13 mouse cellular contexts compared by ENCODE assay signal in genomic region chr13:56397572-56397971, GRCm38 (mm10). TPM values are rescaled to one million over a fixed set of nuclear protein-coding genes. Genes with fewer than 3 reads are reported as not detected.
DNase-seq lines count a peak whose midpoint lies in the region; ATAC-seq and TF ChIP-seq lines count a peak whose summit lies in the region.
"Had no signal": no experiment of that assay in that cellular context is flagged by ENCODE, and none has a peak within 500 bp of the region (broad histone marks: within the 10 kb centered on the region; RNA-seq: fewer than 3 reads in every experiment).

No protein-coding gene starts in this region.

- ATAC-seq in heart, embryonic 11.5 days (replicated peaks; ENCODE audit: insufficient number of reproducible peaks, low FRiP score, low TSS enrichment), result no peak
- peak; percentile 89 for ATAC-seq in lung, postnatal 0 days
- ATAC-seq in forebrain, embryonic 16.5 days, result no peak

- no peak for TF ChIP-seq POLR2A in heart, adult 2 months (IDR thresholded peaks at IDR 0.05; ENCODE audit: insufficient read depth, low read depth, low read length)

- no peak overlapping the region for H3K4me3 ChIP-seq in heart, adult 2 months
- no peak overlapping the region for H3K4me3 ChIP-seq in heart, embryonic 11.5 days (ENCODE audit: low read depth, low read length)
- H3K4me3 ChIP-seq in lung, postnatal 0 days (ENCODE audit: low read depth, low read length), result no peak overlapping the region
- no peak overlapping the region for H3K4me3 ChIP-seq in layer of hippocampus, adult 2 months
- H3K4me3 ChIP-seq in forebrain, embryonic 16.5 days (replicated peaks; ENCODE audit: low read length), result no peak overlapping the region
- H3K4me3 ChIP-seq: megakaryocyte, embryonic 14.5 days; neural tube, embryonic 13.5 days had no signal

- H3K79me2 ChIP-seq in heart, adult 2 months (replicated peaks; ENCODE audit: control insufficient read depth, insufficient read depth, low read length), result no peaks in the 10 kb centered on the region

- H3K27ac ChIP-seq in heart, adult 2 months, result no peak overlapping the region
- H3K27ac ChIP-seq in heart, embryonic 11.5 days (ENCODE audit: low read depth, low read length), result no peak overlapping the region
- H3K27ac ChIP-seq in lung, postnatal 0 days (ENCODE audit: low read length), result no peak overlapping the region
- H3K27ac ChIP-seq in layer of hippocampus, adult 2 months, result no peak overlapping the region
- H3K27ac ChIP-seq in forebrain, embryonic 16.5 days (ENCODE audit: low read length), result no peak overlapping the region
- H3K27ac ChIP-seq: neural tube, embryonic 13.5 days had no signal

- H3K36me3 ChIP-seq in heart, adult 2 months (ENCODE audit: control insufficient read depth, insufficient read depth, low read length), result no peaks in the 10 kb centered on the region
- H3K36me3 ChIP-seq in heart, embryonic 11.5 days (ENCODE audit: control insufficient read depth, insufficient read depth, low read length), result no peaks in the 10 kb centered on the region
- H3K36me3 ChIP-seq in lung, postnatal 0 days (ENCODE audit: insufficient read depth, low read length), result no peaks in the 10 kb centered on the region
- H3K36me3 ChIP-seq in forebrain, embryonic 16.5 days (ENCODE audit: control insufficient read depth, insufficient read depth), result no peaks in the 10 kb centered on the region
- H3K36me3 ChIP-seq: neural tube, embryonic 13.5 days had no signal

- no peaks in the 10 kb centered on the region for H3K27me3 ChIP-seq in heart, adult 2 months (ENCODE audit: control insufficient read depth, insufficient read depth, low read length)
- 0 out of 2 replicates have a peak, but pooled peaks cover 2% of the 10 kb centered on the region for H3K27me3 ChIP-seq in heart, embryonic 11.5 days (ENCODE audit: control insufficient read depth, insufficient read depth, low read length)
- no peaks in the 10 kb centered on the region for H3K27me3 ChIP-seq in lung, postnatal 0 days (replicated peaks; ENCODE audit: insufficient read depth, low read length)
- no peaks in the 10 kb centered on the region for H3K27me3 ChIP-seq in forebrain, embryonic 16.5 days (replicated peaks; ENCODE audit: control insufficient read depth, insufficient read depth, low read length)
- H3K27me3 ChIP-seq: neural tube, embryonic 13.5 days had no signal

- no peak overlapping the region for H3K9ac ChIP-seq in heart, adult 2 months (ENCODE audit: low read depth, low read length)
- H3K9ac ChIP-seq in heart, embryonic 11.5 days (ENCODE audit: low read depth, low read length), result no peak overlapping the region
- no peak overlapping the region for H3K9ac ChIP-seq in lung, postnatal 0 days (replicated peaks; ENCODE audit: low read depth)
- H3K9ac ChIP-seq in forebrain, embryonic 16.5 days (replicated peaks; ENCODE audit: low read depth, low read length), result no peak overlapping the region
- H3K9ac ChIP-seq: neural tube, embryonic 13.5 days had no signal

- no peaks in the 10 kb centered on the region for H3K9me3 ChIP-seq in heart, embryonic 11.5 days (replicated peaks; ENCODE audit: control insufficient read depth, low read length)
- H3K9me3 ChIP-seq in lung, postnatal 0 days (ENCODE audit: low read length), result no peaks in the 10 kb centered on the region
- H3K9me3 ChIP-seq in forebrain, embryonic 16.5 days (ENCODE audit: control insufficient read depth, low read length), result no peaks in the 10 kb centered on the region
- H3K9me3 ChIP-seq: megakaryocyte, embryonic 14.5 days; neural tube, embryonic 13.5 days had no signal

- no peak for TF ChIP-seq EP300 in heart, adult 2 months (IDR thresholded peaks at IDR 0.05; ENCODE audit: insufficient read depth, low read depth, low read length)
- no peak for TF ChIP-seq EP300 in lung, postnatal 0 days (IDR thresholded peaks at IDR 0.05)

- TF ChIP-seq CTCF in heart, adult 2 months (IDR thresholded peaks at IDR 0.05), result no peak
- TF ChIP-seq CTCF in lung, postnatal 0 days (IDR thresholded peaks at IDR 0.05), result no peak
- TF ChIP-seq CTCF in layer of hippocampus, adult 2 months (conservative IDR thresholded peaks at IDR 0.05), result no peak

- 41% methylated on average over 5 of the region's 5 CpGs for WGBS in heart, adult 2 months
- 30% methylated on average over 5 of the region's 5 CpGs for WGBS in heart, embryonic 11.5 days (ENCODE audit: insufficient replicate concordance)
- WGBS in lung, postnatal 0 days, result 24% methylated on average over 5 of the region's 5 CpGs
- WGBS in forebrain, embryonic 16.5 days, result 50% methylated on average over 5 of the region's 5 CpGs

- peaks cover 2% of the 10 kb centered on the region; the same call in 1 of the 2 replicates for H3K4me1 ChIP-seq in heart, adult 2 months (ENCODE audit: control insufficient read depth, insufficient read depth, low read length)
- no peaks in the 10 kb centered on the region for H3K4me1 ChIP-seq in heart, embryonic 11.5 days (ENCODE audit: control insufficient read depth, insufficient read depth, low read length)
- H3K4me1 ChIP-seq in lung, postnatal 0 days (ENCODE audit: insufficient read depth, low read depth, low read length), result no peaks in the 10 kb centered on the region
- H3K4me1 ChIP-seq in forebrain, embryonic 16.5 days (replicated peaks; ENCODE audit: control insufficient read depth, insufficient read depth, low read length), result no peaks in the 10 kb centered on the region
- H3K4me1 ChIP-seq: megakaryocyte, embryonic 14.5 days; neural tube, embryonic 13.5 days had no signal

- peak; percentile 24 to 25 for DNase-seq in heart, adult 2 months
- peak; percentile 33 to 36 for DNase-seq in cerebellum, postnatal 25 days
- DNase-seq in heart, postnatal 10 days, result peak; percentile 47 to 54
- DNase-seq in lung, postnatal 0 days (ENCODE audit: low spot score), result peak; percentile 64
- no peak for DNase-seq in layer of hippocampus, adult 2 months (ENCODE audit: low spot score in 2 of 2)
- no peak for DNase-seq in urinary bladder, postnatal 10 days (ENCODE audit: low spot score)

- intact Hi-C loops in heart, adult 2 months (cut with DNase I), result no loop called here
- intact Hi-C loops in heart, postnatal 10 days (cut with DNase I), result no loop called here

- no peak overlapping the region for H3K4me2 ChIP-seq in heart, embryonic 11.5 days
- no peak overlapping the region for H3K4me2 ChIP-seq in lung, postnatal 0 days (replicated peaks; ENCODE audit: low read depth, low read length)
- H3K4me2 ChIP-seq in forebrain, embryonic 16.5 days (ENCODE audit: low read length), result no peak overlapping the region
- H3K4me2 ChIP-seq: neural tube, embryonic 13.5 days had no signal

RNA-seq across cellular contexts. Expression of gene Gm3045, which starts 28.8 kb away (rescaled TPM):
- not detected for total RNA-seq in heart, adult 2 months (2021)
- polyA plus RNA-seq in heart, adult 2 months (2012; rRNA removed), result not detected in 2 replicates
- not detected in 2 replicates for polyA plus RNA-seq in heart, embryonic 11.5 days (2014; fragmentation: Nextera tagmentation; extraction: Ambion mirVana)
- total RNA-seq in heart, postnatal 10 days (2021), result not detected
- not detected in 2 replicates for polyA plus RNA-seq in lung, postnatal 0 days (2015; fragmentation: Nextera tagmentation; extraction: Ambion mirVana)
- total RNA-seq in layer of hippocampus, adult 2 months (2021), result not detected
- polyA plus RNA-seq in forebrain, embryonic 16.5 days (2015; fragmentation: Nextera tagmentation; extraction: Ambion mirVana), result not detected in 2 replicates
- total RNA-seq: heart, postnatal 36 days; left cerebral cortex, postnatal 10 days had no signal
- polyA plus RNA-seq: neural tube, embryonic 13.5 days; spleen, adult 2 months had no signal

RNA-seq across cellular contexts. Expression of gene Slc25a48, which starts 40.6 kb away (rescaled TPM):
- under 1 TPM; 0.08 to 0.16 TPM for total RNA-seq in heart, adult 2 months (2021)
- polyA plus RNA-seq in heart, adult 2 months (2012; rRNA removed), result 0.23 and 0.27 TPM in 2 replicates
- polyA plus RNA-seq in heart, embryonic 11.5 days (2014; fragmentation: Nextera tagmentation; extraction: Ambion mirVana), result 0.04 TPM in 1 of 2 replicates, not detected in the other
- total RNA-seq in heart, postnatal 10 days (2021), result under 1 TPM; 0.12 to 0.24 TPM
- not detected in 2 replicates for polyA plus RNA-seq in lung, postnatal 0 days (2015; fragmentation: Nextera tagmentation; extraction: Ambion mirVana)
- total RNA-seq in layer of hippocampus, adult 2 months (2021), result not detected
- polyA plus RNA-seq in forebrain, embryonic 16.5 days (2015; fragmentation: Nextera tagmentation; extraction: Ambion mirVana), result not detected in 2 replicates
- polyA plus RNA-seq: neural tube, embryonic 13.5 days had no signal

Comparison
In these comparisons a context has a peak if more than half of its experiments do, and no peak if none do; other contexts are left out.
1. DNase-seq: peak in heart, adult 2 months (2 of 2), cerebellum, postnatal 25 days (2 of 2), heart, postnatal 10 days (2 of 2) and lung, postnatal 0 days (single experiment); none in layer of hippocampus, adult 2 months (0 of 2) and urinary bladder, postnatal 10 days (single experiment).